Mouse (Mus musculus): ENCODE measurements around the gene Tbl1x. TPM values are rescaled to one million over a fixed set of nuclear protein-coding genes. Genes with fewer than 3 reads are reported as not detected.

The Tbl1x gene
- polyA plus RNA-seq, 1 experiment from 2014 or later, result 46.2 TPM

- DNase-seq (ENCODE audit: low spot score) (no peak), ATAC-seq (no peak)
- Histone ChIP-seq H3K4me1 (ENCODE audit: control insufficient read depth, insufficient read depth, low read length) (no peaks in the 10 kb centered on the region), H3K9ac (ENCODE audit: low read length) (no peak overlapping the region), H3K4me2 (ENCODE audit: low read length) (no peak overlapping the region), H3K4me3 (ENCODE audit: low read depth, low read length) (no peak overlapping the region), H3K9me3 (replicated peaks; ENCODE audit: control insufficient read depth, low read length) (no peaks in the 10 kb centered on the region), H3K36me3 (ENCODE audit: control insufficient read depth, insufficient read depth, low read length) (no peaks in the 10 kb centered on the region), H3K27ac (ENCODE audit: low read depth, low read length) (no peak overlapping the region), H3K27me3 (replicated peaks; ENCODE audit: control insufficient read depth, insufficient read depth, low read length) (no peaks in the 10 kb centered on the region)
- 78% methylated on average over 3 of the region's 3 CpGs for WGBS
Observed at GRCm38 (mm10) chrX:77577108-77577507, 66.3 kb downstream of the Tbl1x start.

GRCm38 (mm10) chrX:77578172-77578571 lies 67.4 kb downstream of the Tbl1x start:
- Histone ChIP-seq H3K9me3 (replicated peaks; ENCODE audit: control insufficient read depth, low read length) (no peaks in the 10 kb centered on the region), H3K9ac (ENCODE audit: low read length) (no peak overlapping the region), H3K4me1 (ENCODE audit: control insufficient read depth, insufficient read depth, low read length) (no peaks in the 10 kb centered on the region), H3K36me3 (ENCODE audit: control insufficient read depth, insufficient read depth, low read length) (no peaks in the 10 kb centered on the region), H3K4me2 (ENCODE audit: low read length) (no peak overlapping the region), H3K27me3 (replicated peaks; ENCODE audit: control insufficient read depth, insufficient read depth, low read length) (no peaks in the 10 kb centered on the region), H3K4me3 (ENCODE audit: low read depth, low read length) (no peak overlapping the region), H3K27ac (ENCODE audit: low read depth, low read length) (no peak overlapping the region)
- DNase-seq (ENCODE audit: low spot score) (no peak), ATAC-seq (no peak)
- 71% methylated on average over 1 of the region's 1 CpGs for WGBS

GRCm38 (mm10) chrX:77579964-77580363 lies 69.2 kb downstream of the Tbl1x start:
- DNase-seq (ENCODE audit: low spot score) (no peak), ATAC-seq (no peak)
- no peak overlapping the region for H3K4me2 ChIP-seq (ENCODE audit: low read length)
- no peak overlapping the region for H3K4me3 ChIP-seq (ENCODE audit: low read depth, low read length)
- H3K9ac ChIP-seq (ENCODE audit: low read length), result no peak overlapping the region
- WGBS, result 78% methylated on average over 4 of the region's 4 CpGs
- no peaks in the 10 kb centered on the region for H3K36me3 ChIP-seq (ENCODE audit: control insufficient read depth, insufficient read depth, low read length)
- H3K27ac ChIP-seq (ENCODE audit: low read depth, low read length), result no peak overlapping the region
- H3K27me3 ChIP-seq (replicated peaks; ENCODE audit: control insufficient read depth, insufficient read depth, low read length), result no peaks in the 10 kb centered on the region
- H3K4me1 ChIP-seq (ENCODE audit: control insufficient read depth, insufficient read depth, low read length), result no peaks in the 10 kb centered on the region
- no peaks in the 10 kb centered on the region for H3K9me3 ChIP-seq (replicated peaks; ENCODE audit: control insufficient read depth, low read length)

DNA sequence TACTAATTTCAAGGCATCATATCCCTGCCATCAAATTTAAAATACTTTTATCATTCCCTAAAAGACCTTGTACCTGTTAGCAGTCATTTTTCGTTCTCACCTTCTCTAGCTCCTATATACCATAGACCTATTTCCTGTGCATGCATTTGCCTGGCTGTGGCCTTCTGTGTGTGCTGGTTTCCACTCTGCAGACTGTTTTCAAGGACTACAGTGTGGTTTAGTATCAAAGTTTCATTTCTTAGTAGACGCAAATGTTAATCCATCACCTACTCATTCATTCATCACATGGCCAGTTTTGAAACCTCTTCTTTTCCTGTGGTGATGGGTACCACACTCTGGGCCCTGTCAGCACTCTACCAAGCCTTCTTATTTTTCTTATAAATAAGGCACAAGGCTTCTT lies 75.2 kb downstream of the Tbl1x start:
- no peak for DNase-seq (ENCODE audit: low spot score)

DNA sequence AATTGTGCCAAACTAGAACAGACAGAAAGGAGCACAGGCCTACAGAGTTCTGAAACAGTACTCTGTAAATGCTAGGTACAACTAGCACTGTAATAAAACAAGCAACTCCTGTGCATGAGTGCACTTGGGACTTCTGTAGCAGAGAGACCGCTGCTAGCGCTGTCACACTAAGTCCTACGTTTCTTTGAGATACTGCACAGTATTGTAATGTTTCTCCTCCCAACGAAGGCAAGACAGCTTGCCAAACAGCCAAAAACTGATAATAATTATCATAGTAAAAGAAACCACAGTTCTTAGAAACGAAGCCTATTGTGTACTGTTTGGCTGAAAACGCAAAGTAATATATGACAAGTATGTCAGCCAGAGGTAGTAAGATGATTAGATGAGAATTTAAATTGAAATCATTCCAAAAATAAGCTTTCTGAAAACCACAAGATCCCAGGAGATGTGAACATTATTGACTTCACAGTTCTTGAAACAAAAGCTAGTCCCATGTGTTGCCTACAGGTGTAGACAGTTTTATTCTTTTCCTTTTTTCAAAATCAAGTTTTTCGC lies 83.9 kb downstream of the Tbl1x start:
- H3K9me3 ChIP-seq (replicated peaks; ENCODE audit: control insufficient read depth, low read length), result no peaks in the 10 kb centered on the region
- H3K27me3 ChIP-seq (replicated peaks; ENCODE audit: control insufficient read depth, insufficient read depth, low read length), result no peaks in the 10 kb centered on the region
- H3K9ac ChIP-seq (ENCODE audit: low read length), result no peak overlapping the region
- H3K4me1 ChIP-seq (ENCODE audit: control insufficient read depth, insufficient read depth, low read length), result no peaks in the 10 kb centered on the region
- DNase-seq (ENCODE audit: low spot score) (no peak), ATAC-seq (no peak)
- H3K36me3 ChIP-seq (ENCODE audit: control insufficient read depth, insufficient read depth, low read length), result no peaks in the 10 kb centered on the region
- H3K27ac ChIP-seq (ENCODE audit: low read depth, low read length), result no peak overlapping the region
- WGBS, result 74% methylated on average over 7 of the region's 7 CpGs
- H3K4me2 ChIP-seq (ENCODE audit: low read length), result no peak overlapping the region
- no peak overlapping the region for H3K4me3 ChIP-seq (ENCODE audit: low read depth, low read length)

More for the DNA sequence above, 75.2 kb downstream of the Tbl1x start:
- no peaks in the 10 kb centered on the region for H3K4me1 ChIP-seq (ENCODE audit: control insufficient read depth, insufficient read depth, low read length)
- no peak overlapping the region for H3K4me2 ChIP-seq (ENCODE audit: low read length)
- H3K4me3 ChIP-seq (ENCODE audit: low read depth, low read length), result no peak overlapping the region
- no peaks in the 10 kb centered on the region for H3K9me3 ChIP-seq (replicated peaks; ENCODE audit: control insufficient read depth, low read length)
- 92% methylated on average over 2 of the region's 2 CpGs for WGBS
- H3K27me3 ChIP-seq (replicated peaks; ENCODE audit: control insufficient read depth, insufficient read depth, low read length), result no peaks in the 10 kb centered on the region
- H3K36me3 ChIP-seq (ENCODE audit: control insufficient read depth, insufficient read depth, low read length), result no peaks in the 10 kb centered on the region
- H3K9ac ChIP-seq (ENCODE audit: low read length), result no peak overlapping the region
- ATAC-seq, result no peak
- H3K27ac ChIP-seq (ENCODE audit: low read depth, low read length), result no peak overlapping the region

DNA sequence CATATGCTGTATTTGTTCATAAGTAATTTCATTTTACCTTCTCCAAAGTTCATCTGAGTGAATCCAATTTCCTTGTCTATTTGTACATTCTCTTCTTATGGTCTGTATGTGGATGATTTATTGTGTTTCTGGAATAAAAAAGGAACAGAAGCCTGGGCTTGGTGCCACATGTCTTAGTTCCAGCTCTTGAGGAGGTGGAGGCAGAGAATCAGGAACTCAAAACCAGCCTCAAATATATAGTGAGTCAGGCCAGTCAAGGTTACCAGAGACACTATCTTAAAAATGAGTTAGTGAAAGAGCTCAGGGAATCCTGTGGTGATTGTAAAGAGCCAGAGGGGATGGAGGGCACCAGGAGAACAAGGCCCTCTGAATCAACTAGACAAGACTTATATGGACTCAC lies 86.9 kb downstream of the Tbl1x start:
- Histone ChIP-seq H3K9me3 (replicated peaks; ENCODE audit: control insufficient read depth, low read length) (no peaks in the 10 kb centered on the region), H3K27ac (ENCODE audit: low read depth, low read length) (no peak overlapping the region), H3K36me3 (ENCODE audit: control insufficient read depth, insufficient read depth, low read length) (no peaks in the 10 kb centered on the region), H3K4me3 (ENCODE audit: low read depth, low read length) (no peak overlapping the region), H3K4me1 (ENCODE audit: control insufficient read depth, insufficient read depth, low read length) (no peaks in the 10 kb centered on the region), H3K9ac (ENCODE audit: low read length) (no peak overlapping the region), H3K4me2 (ENCODE audit: low read length) (no peak overlapping the region), H3K27me3 (replicated peaks; ENCODE audit: control insufficient read depth, insufficient read depth, low read length) (no peaks in the 10 kb centered on the region)
- no peak for ATAC-seq
- no peak for DNase-seq (ENCODE audit: low spot score)

GRCm38 (mm10) chrX:77598736-77599135 lies 87.9 kb downstream of the Tbl1x start:
- Histone ChIP-seq H3K27me3 (replicated peaks; ENCODE audit: control insufficient read depth, insufficient read depth, low read length) (no peaks in the 10 kb centered on the region), H3K27ac (ENCODE audit: low read depth, low read length) (no peak overlapping the region), H3K4me3 (ENCODE audit: low read depth, low read length) (no peak overlapping the region), H3K36me3 (ENCODE audit: control insufficient read depth, insufficient read depth, low read length) (no peaks in the 10 kb centered on the region), H3K4me2 (ENCODE audit: low read length) (no peak overlapping the region), H3K9me3 (replicated peaks; ENCODE audit: control insufficient read depth, low read length) (no peaks in the 10 kb centered on the region), H3K4me1 (ENCODE audit: control insufficient read depth, insufficient read depth, low read length) (no peaks in the 10 kb centered on the region), H3K9ac (ENCODE audit: low read length) (no peak overlapping the region)
- 80% methylated on average over 2 of the region's 2 CpGs for WGBS
- DNase-seq (ENCODE audit: low spot score), result no peak
- no peak for ATAC-seq

- Histone ChIP-seq H3K27me3 (replicated peaks; ENCODE audit: control insufficient read depth, insufficient read depth, low read length) (no peaks in the 10 kb centered on the region), H3K4me2 (ENCODE audit: low read length) (no peak overlapping the region), H3K4me1 (ENCODE audit: control insufficient read depth, insufficient read depth, low read length) (no peaks in the 10 kb centered on the region), H3K9ac (ENCODE audit: low read length) (no peak overlapping the region), H3K36me3 (ENCODE audit: control insufficient read depth, insufficient read depth, low read length) (no peaks in the 10 kb centered on the region), H3K27ac (ENCODE audit: low read depth, low read length) (no peak overlapping the region), H3K4me3 (ENCODE audit: low read depth, low read length) (no peak overlapping the region), H3K9me3 (replicated peaks; ENCODE audit: control insufficient read depth, low read length) (no peaks in the 10 kb centered on the region)
- no peak for DNase-seq (ENCODE audit: low spot score)
- 90% methylated on average over 2 of the region's 2 CpGs for WGBS
- ATAC-seq, result no peak
Observed at GRCm38 (mm10) chrX:77603496-77604258, 92.9 kb downstream of the Tbl1x start.

GRCm38 (mm10) chrX:77607488-77607887 lies 96.7 kb downstream of the Tbl1x start:
- WGBS, result 52% methylated on average over 1 of the region's 1 CpGs
- ATAC-seq (no peak), DNase-seq (ENCODE audit: low spot score) (no peak)
- Histone ChIP-seq H3K27ac (ENCODE audit: low read depth, low read length) (no peak overlapping the region), H3K4me3 (ENCODE audit: low read depth, low read length) (no peak overlapping the region), H3K9me3 (replicated peaks; ENCODE audit: control insufficient read depth, low read length) (no peaks in the 10 kb centered on the region), H3K4me1 (ENCODE audit: control insufficient read depth, insufficient read depth, low read length) (no peaks in the 10 kb centered on the region), H3K4me2 (ENCODE audit: low read length) (no peak overlapping the region), H3K27me3 (replicated peaks; ENCODE audit: control insufficient read depth, insufficient read depth, low read length) (no peaks in the 10 kb centered on the region), H3K36me3 (ENCODE audit: control insufficient read depth, insufficient read depth, low read length) (no peaks in the 10 kb centered on the region), H3K9ac (ENCODE audit: low read length) (no peak overlapping the region)

Data from forebrain, embryonic 14.5 days (tissue).